Mouse (Mus musculus): ENCODE measurements around the gene Nlgn1. TPM values are rescaled to one million over a fixed set of nuclear protein-coding genes. Genes with fewer than 3 reads are reported as not detected.

Nlgn1 gene
- under 1 TPM in 1 of 2 experiments, not detected in 1; 0.09 TPM for total RNA-seq (2021)
- long read RNA-seq, experiment 1, partial matches to known transcripts = 0 of 1 reads
- long read RNA-seq, experiment 1, other reads (novel, unspliced or antisense) = 1 of 1 reads
- long read RNA-seq, experiment 2 = 0 reads

DNA sequence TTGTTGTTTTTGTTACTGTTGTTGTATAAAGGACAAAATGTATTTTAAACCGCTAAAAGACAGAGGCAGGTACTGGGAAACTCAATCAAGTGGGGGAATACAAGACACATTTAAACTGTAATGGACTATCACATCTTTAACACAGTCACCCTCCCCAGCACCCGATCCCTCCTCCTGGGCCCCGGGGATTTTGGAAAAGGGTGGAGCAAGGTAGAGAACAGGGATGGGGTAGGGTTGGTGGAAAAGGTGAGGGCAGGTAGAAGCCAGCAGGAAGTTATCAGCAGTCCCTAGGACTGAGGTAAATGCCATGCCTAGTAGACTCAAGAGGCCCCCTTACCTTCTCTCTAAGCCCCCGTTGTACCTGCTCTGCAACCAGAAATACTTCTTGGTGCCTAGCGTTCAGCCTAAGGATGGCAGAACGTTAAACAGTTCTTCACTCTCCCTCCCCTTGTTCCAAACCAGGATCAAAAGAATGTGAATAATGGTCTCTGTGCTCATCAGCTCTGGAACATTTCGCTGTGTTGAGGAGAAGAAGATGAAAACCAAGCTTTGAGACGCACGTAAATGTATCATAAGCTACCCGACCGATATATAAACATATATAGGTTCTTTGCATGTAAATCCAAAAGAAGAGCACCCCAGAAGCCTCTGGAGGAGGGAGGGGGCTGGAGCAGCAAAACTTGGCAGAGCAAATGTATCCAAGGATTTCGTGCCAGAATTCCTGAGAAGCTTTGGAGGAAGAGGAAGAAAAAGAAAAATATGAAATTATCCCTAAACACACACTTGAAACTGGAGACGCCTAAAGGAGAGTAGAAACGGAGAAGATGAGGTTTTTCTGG lies at the start of gene Nlgn1:
Gene Nlgn1 (minus strand): TSS at position 61 of the 839 bp plus-strand sequence.
- DNase-seq (ENCODE audit: low spot score) = no peak

DNA sequence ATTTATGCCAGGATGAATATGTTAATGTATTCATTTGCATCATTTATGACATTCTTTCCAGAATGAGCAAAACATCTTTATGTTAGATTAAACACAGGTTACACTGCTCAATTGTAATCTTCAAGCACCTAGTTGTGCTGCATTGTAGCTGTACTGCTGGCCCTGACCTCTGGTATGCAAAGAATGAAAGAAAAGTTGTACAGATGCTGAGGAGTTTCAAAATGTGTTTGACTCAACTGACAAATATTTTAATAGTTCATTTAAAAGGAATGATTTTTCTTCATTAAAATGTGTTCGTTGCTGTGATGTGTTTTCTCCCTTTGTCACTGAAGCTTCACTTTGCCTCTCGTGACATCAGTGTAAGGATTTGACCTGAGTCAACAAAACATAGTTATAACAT lies 46.0 kb upstream of the Nlgn1 start:
- DNase-seq (ENCODE audit: low spot score) = no peak

DNA sequence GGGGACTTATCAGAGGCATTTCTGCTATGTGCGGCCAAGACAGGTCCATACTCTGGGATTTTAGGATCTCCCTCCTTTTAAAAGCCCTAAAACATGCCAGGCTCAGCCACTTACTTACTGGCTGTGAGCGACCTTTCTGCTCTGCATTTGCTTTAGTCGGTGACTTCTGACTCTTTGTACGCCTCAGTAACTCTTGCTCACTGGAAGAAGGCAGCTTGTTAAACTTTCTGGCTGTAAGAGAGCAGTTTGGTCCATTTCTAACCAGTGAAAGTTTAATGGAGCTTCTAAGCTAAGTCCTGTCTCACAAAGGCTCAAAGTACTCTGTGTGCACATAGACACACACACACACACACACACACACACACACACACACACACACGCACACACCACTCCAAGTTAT lies 22.8 kb upstream of the Nlgn1 start:
- no peak for DNase-seq (ENCODE audit: low spot score)

DNA sequence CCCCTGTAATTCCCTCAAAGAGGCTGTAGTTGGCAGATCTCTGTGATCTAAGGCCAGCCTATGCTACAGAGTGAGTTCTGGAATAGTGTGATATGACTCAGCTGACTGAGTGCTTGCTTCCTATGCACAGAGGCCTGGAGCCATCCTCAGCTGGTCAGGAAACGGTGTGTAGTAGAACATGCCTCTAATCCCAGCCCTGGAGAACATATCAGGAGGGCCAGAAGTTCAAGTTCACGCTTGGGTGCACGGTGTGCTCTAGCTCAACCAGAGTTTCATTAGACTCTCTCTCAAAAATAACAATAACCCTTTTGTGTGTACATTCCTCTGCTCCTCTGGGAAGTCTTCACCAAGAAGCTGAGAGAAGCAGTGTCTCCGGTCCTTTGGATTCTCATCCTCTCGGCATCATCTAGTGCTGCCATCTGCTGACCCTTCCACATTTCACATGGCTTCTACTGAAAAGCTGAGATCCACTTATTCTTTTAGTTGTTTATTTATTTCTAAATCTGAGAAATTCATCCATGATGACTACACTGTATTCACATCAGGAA lies 22.3 kb upstream of the Nlgn1 start:
- no peak for DNase-seq (ENCODE audit: low spot score)

DNA sequence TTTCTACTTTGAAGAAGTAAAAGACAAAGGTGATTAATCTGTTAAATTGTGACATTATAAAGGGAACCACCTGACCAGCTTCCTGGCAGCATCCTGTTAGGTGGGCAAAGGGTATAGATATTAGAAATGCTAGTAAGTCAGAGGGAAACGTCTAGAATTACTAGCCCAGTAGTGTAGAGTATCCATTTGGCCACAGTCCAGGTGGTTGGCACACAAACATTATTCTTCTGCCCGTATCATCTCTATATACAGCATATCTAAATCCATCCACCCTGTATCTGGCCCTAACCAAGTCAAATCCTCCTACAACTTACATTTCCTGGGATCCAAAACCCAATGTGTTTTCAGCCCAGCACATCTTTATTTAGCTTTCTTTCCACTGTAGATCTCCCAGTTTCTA lies 5.2 kb upstream of the Nlgn1 start:
- no peak for DNase-seq (ENCODE audit: low spot score)

GRCm38 (mm10) chr3:26333239-26333811 lies 1.1 kb upstream of the Nlgn1 start:
- no peak for DNase-seq (ENCODE audit: low spot score)

- DNase-seq (ENCODE audit: low spot score) = no peak
Observed at GRCm38 (mm10) chr3:26331177-26332061, 841 bp downstream of the Nlgn1 start.

GRCm38 (mm10) chr3:26330863-26331176 lies 1.4 kb downstream of the Nlgn1 start:
- no peak for DNase-seq (ENCODE audit: low spot score)

DNA sequence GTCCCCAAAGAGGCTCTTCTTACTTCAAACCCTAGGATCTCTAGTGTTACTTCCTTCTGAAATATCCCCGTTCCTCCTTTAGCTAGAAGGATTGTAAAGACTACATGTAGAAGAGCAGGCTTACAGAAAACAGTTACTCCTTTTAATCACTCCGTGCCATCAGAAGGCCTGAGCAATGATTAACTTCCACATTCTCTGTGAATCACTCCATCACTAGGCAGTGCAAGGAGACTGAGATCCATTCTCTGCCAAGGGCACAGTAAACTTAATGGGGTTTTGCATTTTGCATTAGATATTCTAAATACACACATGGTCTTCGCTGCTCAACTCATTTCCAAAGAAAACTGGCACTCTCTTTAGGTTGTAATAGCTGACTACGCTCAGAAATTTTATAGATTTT lies 2.2 kb downstream of the Nlgn1 start:
- no peak for DNase-seq (ENCODE audit: low spot score)

GRCm38 (mm10) chr3:26324510-26324909 lies 7.8 kb downstream of the Nlgn1 start:
- DNase-seq (ENCODE audit: low spot score) = no peak

- DNase-seq (ENCODE audit: low spot score) = no peak
Observed at GRCm38 (mm10) chr3:26317397-26317796, 14.9 kb downstream of the Nlgn1 start.

DNA sequence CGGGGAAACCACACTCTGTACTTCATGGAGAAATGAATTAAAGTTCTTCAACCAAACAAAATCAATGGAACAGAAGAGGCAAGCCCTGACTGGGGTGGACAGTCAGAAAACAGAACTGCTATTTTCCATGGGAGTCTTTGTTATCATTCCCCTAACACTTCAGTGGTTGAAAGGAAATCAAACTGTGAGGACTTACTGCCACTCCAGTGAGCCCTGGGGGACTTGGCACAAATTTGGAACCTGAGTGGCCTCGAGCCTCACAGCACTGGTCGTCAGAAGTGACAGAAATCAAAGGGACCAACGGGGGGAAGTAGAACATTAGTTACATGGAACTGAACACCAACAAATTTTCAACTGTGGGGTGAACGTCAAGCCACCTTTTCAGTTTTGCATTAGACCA lies 34.4 kb downstream of the Nlgn1 start:
- DNase-seq (ENCODE audit: low spot score) = no peak

- no peak for DNase-seq (ENCODE audit: low spot score)
Observed at GRCm38 (mm10) chr3:26270894-26271795, 61.1 kb downstream of the Nlgn1 start.

- no peak for DNase-seq (ENCODE audit: low spot score)
Observed at GRCm38 (mm10) chr3:26246564-26246963, 85.7 kb downstream of the Nlgn1 start.

- no peak for DNase-seq (ENCODE audit: low spot score)
Observed at GRCm38 (mm10) chr3:26243274-26243673, 89.0 kb downstream of the Nlgn1 start.

DNA sequence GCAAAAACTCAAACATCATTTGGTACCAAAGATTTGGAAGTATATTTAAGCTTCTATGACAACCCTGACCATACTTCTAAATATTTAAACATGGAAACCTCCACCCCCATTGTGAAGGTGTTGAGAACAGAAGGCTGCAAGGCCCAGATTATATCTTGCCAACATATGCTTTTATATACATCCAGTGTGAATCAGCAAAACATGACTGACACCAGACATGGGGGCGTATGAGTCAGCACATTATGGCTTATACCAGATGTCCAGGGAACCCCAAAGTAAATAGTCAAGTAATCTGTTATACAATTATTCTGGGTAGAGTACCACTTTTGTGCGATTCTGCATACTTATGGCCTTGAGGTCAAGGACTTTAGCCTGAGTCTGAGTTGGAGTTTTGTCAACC lies 102.3 kb downstream of the Nlgn1 start:
- DNase-seq (ENCODE audit: low spot score) = no peak

DNA sequence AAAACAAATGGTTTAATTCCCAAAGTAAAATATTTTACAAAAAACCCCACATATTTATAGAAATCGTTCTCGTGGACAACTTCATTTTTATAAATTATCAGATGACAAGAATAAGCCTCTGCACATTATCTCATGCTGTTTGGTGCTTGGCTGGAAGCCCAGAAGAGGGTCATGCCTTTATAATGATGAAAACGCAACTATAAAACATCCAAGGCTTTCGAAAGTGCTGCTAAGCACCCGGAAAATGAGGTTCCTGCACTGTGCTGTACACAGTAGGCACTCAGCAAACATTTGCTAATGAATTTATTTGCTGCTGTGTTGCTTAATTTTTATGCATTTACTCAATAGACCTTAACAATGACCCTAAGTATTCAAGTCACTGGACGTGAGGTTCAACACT lies 103.4 kb downstream of the Nlgn1 start:
- no peak for DNase-seq (ENCODE audit: low spot score)

DNA sequence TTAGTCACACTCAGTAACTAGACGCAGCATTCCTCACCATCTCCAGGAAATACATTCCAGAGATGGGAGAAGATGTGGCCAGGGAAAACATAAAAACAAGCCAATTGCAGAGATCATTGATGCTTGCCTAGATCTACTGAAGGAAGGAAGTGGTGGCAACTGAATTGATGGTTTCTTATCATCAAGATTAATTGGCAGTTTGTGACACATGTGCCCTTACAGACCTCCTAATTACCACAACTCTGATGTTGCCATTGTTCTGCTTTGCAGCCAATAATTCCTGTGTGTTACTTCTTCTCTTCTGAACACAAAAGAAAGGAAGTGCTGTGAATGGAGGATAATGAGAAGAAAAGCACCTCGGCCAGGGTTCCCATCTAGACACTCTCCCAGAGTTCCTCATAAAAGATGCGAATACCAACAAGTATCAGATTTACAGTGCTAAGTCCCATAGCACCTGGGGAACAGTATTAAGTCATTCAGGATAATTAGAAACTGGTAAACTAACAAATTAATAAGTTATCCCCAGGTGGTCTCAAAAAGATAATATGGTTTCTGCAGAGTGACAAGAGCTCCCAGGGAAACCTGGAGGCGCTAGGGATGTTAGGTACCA lies 104.0 kb downstream of the Nlgn1 start:
- DNase-seq (ENCODE audit: low spot score) = no peak

DNA sequence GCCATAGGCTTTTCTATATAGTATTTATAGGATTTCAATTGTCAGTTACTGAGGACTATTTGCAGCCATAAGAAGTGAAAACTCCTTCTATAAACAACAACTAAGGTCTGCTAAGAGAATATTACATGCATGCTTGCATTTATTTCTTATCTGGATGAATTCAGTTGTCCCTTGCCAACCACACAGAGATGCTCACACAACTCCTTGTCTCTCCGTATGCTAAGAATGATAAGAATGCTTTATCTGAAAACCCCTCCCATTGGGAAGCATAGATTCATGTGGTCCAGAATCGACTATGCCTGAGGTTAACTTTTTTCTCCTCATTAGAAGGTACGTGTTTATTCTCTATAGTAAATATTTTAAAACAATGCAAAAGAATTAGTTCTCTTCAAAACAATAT lies 108.8 kb downstream of the Nlgn1 start:
- DNase-seq (ENCODE audit: low spot score) = no peak

DNA sequence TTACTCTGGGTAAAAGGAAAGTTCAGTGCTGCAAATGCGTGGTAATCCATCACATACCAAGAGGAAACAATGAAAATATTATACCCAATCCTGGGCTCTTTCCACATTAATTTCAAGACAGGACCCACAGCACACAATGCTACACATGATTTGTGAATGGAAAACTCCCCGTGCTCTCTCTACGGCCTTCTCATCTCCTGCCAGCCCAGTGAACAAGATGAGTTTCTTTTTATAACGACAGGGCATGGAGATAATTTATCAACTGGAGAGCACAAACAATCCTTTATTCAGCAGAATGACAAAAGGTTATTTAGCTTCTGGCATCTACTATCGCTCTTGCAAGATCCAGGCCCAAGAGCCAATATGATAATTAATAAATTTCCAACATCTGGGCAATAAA lies 116.0 kb downstream of the Nlgn1 start:
- no peak for DNase-seq (ENCODE audit: low spot score)
